Mouse (Mus musculus) gastrocnemius, postnatal 4 days (tissue): ENCODE results near the gene Trabd2b. TPM values are rescaled to one million over a fixed set of nuclear protein-coding genes. Genes with fewer than 3 reads are reported as not detected.

Experiments used
- DNase-seq, 2 experiments: peaks; one replicate each; pipeline ENCODE4 v3.0.0; 2021 to 2022; ENCODE audit warnings: low spot score in 2 of 2, mixed read lengths in 2 of 2
- total RNA-seq, 2 experiments: library from RNA; stranded (reverse); gene quantifications; 2 replicates each; pipeline ENCODE4 v1.2.3; 2021

The Trabd2b gene
- total RNA-seq, 2 experiments from 2014 or later, result 3.1 to 3.8 TPM

GRCm38 (mm10) chr4:114537376-114537974 is 131.0 kb downstream of the Trabd2b start:
- no peak for DNase-seq

- no peak for DNase-seq
Observed at GRCm38 (mm10) chr4:114540031-114540430, 133.5 kb downstream of the Trabd2b start.

GRCm38 (mm10) chr4:114541221-114541620 is 134.7 kb downstream of the Trabd2b start:
- no peak for DNase-seq

GRCm38 (mm10) chr4:114542136-114542535 is 135.6 kb downstream of the Trabd2b start:
- no peak for DNase-seq

- DNase-seq, result no peak
Observed at GRCm38 (mm10) chr4:114545481-114546200, 139.1 kb downstream of the Trabd2b start.

DNA sequence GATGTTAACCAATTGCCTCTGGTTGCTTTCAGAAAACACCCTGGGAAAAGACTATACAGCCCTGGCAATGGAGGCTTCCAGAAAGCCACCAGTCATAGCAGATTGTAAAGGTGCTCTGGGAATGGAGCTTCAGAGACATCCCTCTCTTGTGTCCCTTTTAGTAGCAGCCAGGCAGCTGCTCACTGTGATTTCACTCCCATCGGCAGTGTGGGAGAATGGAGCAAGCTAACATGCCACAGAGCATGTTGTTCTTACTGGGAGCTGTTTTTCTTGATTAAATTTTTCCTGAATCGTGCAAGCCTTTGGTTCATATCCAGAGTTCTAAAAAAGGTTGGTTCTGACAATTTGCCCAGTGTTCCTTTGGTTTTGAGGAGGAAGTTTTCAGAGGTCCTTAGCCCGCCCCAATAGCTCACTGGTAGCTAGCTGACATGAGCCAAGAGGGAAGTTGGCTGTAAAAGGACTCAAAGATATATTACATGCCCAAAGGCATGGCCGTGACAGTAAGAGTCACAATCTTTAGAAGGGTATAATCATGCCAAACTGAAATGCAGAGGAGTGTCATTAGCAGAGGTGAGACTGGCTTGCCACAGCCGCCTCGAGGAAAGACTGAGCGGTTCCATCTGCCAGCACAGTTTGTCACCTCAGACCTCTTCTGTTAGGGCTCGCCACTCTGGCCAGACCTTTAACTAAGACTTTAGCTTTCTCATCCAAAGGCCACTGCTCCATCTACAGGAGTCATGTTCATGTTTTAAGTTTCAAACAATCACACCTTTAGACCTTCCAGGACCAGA is 141.3 kb downstream of the Trabd2b start:
- no peak for DNase-seq

GRCm38 (mm10) chr4:114549487-114549886 is 143.0 kb downstream of the Trabd2b start:
- DNase-seq, result no peak

GRCm38 (mm10) chr4:114550471-114551156 is 144.1 kb downstream of the Trabd2b start:
- DNase-seq, result no peak

- DNase-seq, result no peak
Observed at GRCm38 (mm10) chr4:114556880-114557279, 150.4 kb downstream of the Trabd2b start.

DNA sequence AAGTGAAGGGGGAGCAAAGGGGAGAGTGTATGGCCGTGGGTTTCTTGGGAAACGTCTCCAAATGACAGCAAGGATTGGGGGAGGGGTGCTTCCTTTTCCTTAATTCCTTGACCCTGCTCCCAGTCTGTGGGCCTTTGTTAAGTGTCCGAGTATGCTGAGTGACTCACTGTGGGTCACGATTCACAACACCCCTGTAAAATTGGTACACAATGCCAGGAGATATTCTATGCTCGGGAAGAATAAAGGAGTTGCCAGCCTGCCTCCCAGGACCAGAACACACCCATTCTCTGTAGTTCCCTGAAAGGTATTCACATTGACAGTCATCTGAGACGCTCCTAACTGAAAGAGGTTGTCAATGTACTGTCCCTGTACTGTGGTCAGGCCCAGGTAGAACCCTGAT is 151.2 kb downstream of the Trabd2b start:
- no peak for DNase-seq

- no peak for DNase-seq
Observed at GRCm38 (mm10) chr4:114558487-114558886, 152.0 kb downstream of the Trabd2b start.

DNA sequence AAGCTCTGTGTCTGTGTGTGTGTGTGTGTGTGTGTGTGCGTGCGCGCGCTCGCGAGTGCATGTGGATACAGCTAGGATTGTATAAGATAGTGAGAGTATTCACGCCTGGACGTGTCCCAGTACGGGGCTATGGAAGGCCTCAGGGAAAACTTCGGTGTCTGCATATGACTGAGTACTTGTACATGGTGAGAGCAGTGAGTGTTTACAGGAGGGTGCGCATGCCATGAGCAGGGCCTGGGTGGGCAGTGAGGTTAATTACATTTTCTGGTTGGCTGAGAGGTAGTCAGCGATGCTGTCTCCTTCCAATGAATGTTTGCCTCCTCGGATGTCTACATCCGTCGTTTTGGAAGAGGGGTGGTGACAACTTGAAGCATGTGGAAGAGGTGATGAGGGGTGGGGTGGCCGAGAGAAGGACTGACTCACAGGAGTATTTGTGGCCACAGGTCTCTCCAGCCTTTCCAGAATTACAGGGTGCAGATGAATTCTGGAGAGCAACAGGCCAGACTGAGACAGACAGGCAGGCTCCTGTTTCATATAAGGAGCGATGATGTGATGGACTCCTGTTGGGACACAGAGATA is 154.2 kb downstream of the Trabd2b start:
- DNase-seq, result no peak

DNA sequence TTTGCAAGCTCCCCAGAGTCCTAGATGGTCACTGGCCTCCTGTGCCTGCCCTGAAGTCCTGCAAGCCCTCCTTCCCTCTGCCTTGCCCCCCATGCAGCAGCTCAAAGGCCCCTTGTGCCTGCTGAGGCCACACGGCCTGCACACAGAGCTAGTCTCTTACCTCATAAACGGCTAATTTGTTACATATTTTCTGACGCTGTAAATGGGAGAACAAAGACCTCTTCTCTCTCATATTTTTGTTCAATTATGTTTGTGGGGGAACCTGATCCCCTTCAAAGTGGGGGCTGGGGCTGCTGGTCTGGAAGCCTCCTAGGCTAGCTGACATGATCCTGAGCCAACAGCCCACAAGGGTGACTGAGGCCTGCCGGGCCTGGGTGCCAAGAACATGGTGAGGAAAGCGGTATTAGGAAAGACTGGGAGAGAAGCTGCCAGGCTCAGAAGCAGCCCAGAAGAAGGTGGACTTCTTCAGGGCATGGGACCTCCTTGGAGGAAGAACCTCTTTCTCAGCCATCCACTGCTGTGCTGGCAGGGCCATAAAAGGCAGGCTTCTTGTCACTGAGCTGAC is 157.7 kb downstream of the Trabd2b start:
- no peak for DNase-seq

DNA sequence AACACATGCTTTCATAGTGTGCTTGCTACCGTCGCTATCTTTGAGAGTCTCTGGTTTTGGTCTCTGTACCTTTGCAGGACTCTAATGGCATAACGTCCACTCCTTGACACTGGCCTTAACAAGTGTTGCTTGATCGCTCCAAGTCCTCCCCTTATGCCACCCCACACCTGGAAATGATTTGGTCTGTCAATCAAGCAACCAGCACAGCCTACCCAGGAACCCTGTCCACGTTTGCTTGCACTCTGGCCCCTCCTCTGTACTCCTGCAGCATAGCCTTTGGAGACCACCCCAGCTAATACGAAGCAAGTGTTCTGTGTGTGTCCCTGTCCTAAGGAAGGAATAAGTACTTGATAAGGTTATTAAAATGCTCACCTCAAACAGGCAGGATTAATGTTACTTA is 161.1 kb downstream of the Trabd2b start:
- no peak for DNase-seq

GRCm38 (mm10) chr4:114568081-114568605 is 161.6 kb downstream of the Trabd2b start:
- no peak for DNase-seq

DNA sequence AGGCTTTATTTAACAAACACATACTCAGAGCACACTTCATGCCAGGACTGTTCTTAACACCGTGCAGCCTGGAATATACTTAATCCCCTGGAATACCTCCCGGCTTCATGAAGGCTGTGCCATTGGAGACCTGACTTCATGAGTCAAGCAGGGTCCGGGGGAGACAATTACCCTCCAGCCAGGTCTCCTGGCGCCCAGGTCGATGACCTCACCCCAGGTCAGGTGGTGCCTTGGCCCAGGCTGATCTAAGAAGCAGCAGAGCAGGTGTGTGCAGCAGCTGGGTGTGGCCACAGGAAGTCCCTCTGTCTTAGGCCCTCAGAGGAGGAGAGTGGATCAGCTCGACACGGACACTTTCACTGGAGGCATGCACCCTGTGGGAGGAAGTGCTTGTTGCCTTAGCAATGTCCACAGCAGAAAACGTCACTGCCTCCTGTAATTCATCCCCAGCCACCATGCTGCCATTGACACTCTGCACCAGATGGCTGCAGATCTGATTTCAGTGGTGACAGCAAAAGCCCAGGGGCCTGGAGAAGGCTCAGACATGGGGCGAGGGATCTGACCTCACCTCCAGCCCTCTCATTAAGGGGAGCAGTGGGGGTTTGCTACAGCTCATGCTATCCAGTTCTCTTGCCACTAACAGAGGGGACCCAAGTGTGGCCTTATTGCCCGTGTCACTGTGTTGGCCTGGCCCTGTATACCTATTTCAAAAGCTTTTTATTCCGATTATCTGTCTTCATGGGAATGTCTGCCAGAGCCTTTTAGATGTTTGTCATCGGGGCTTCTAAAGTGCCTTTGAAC is 171.8 kb downstream of the Trabd2b start:
- DNase-seq, result no peak

DNA sequence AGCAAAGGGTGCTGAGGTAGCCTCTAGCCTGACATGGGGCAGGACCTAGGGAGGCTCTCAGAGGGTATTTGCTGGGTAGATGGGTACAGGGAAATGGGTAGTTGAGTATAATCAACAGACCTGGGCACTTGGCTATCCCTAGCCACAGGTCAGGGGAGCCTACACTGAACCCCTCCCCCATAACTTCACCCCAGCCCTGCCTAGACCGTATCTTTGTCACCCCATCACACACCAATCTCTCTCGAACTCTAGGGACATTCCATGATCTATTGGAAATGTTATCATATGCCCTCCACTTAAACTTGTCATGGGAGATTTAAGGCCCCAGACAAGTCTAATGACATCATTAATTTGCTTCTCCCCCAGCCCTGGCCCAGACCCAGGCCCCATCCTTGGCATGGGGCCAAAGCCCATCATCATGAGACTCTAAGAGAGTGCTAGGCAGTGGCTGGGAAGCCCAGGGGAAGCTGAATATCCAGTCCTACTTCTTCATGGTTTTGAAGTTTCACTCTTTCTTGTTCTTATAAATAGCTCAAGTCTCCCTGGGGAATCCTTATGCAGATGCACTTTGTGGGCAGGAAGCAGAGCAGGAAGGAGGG is 177.1 kb downstream of the Trabd2b start:
- no peak for DNase-seq

DNA sequence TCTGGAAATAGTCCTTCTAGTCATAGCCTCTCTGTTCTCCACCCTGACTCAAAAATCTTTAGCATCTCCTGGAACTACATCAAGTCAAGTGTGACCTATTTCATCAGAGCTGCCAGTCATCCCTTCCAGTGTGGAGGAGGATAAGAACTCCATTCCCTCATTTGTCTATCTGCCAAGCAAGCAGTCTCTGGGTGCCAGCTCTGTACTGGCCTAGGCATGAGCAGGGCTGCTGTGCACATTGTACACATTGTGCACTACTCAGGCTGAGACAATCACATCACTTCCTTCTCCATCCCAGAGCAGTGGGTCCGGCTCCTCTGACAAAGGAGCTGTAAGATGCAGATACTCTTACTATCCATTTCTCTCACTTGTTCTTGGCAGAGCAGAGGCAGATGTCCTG is 178.2 kb downstream of the Trabd2b start:
- no peak for DNase-seq

DNA sequence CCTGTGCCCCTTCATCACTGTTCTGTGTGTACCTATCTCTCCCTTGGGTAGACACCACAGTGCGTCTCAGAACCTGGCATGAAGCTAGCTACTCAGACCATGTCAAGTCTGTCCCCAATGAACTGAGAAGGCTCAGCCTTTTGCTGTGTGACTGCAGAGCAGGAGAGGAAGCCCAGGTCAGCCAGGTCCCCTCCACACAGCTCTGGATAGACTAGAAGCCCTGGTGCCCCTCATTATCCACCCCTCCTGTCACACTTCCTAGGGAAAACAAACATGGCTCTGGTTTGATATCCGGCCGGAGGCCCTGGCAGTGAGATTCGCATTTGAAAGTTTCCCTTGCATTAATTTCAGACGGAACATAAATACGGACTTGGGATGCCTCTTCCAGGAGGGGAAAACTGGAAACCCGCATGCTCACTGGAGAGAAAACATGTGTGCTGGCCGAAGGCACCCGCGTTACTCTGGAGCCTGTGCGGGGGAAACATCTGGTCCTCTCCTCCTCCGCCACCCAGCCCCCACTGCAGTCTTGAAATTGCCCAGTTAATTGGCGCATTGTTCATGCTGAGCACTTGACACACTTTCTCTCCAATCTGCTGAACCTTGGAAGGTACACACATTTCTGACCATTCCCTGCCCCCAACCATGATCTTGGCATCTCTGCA is 187.2 kb downstream of the Trabd2b start:
- no peak for DNase-seq
